Mouse (Mus musculus): Measurements from ENCODE around the gene Myl4.
"Not testable (repeated sequence)": the region's sequence is repeated elsewhere in the genome, so short reads cannot be mapped to it uniquely, and the experiment has no call there.

The Myl4 gene

DNA sequence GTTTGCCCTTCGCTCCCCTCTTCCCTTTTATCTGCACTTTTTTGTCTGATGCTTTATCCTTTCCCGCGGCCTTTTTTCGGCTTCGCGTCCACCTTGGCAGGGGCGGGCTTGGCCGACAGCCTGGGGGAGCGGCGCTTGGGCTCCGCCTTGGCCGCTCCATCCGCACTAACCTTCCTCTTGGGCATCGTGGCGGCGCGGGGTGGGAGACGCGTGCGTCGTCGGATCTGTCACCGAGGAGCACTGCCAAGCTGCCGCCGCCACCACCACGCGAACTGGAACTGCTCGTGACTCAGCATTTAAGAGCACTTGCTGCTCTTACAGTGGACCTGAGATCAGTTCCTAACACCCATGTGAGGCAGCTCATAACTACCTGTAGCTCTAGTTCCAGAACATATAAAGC lies 20.9 kb downstream of the Myl4 start:
- not testable (repeated sequence) for DNase-seq (ENCODE audit: low read depth, low spot score)

DNA sequence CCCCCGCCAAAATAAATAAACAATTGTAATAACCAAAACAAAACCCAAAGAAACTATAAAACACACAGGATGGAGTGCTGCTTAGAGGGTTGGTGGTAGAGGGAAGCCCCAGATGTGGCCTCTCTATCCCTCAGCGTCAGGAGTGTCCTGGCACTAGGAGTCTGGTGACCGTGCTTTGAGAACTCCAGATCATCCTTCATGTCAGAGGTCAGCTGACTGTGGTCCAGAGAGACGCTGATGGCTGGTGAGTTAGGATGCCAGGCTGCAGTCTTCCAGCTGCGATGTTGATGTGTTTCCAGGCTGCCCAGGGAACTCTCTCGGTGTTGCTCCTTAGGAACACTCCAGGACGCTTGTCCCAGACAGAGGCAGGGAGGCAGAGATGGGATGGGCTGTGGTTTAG lies 21.6 kb downstream of the Myl4 start:
- DNase-seq (ENCODE audit: low read depth, low spot score), result no peak

DNA sequence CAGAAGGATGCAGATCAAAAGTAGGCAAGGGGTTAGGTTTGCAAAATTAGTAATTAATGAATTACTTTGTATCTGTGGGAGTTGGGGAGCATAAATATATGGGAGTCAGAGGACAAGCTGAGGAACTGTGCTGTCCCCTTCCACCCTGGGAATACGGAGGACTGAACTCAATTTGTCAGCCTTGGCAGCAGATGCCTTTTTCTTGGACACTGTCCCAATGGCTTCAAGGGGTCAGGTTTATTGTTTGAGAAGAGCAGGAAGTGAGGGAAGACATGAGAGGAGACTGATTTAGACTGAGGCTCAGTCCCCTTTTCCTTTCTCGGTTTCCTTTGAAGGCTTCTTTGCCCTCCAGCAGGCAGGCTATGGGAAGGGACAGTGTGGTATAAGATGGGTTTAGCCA lies 22.1 kb downstream of the Myl4 start:
- DNase-seq (ENCODE audit: low read depth, low spot score), result no peak

DNA sequence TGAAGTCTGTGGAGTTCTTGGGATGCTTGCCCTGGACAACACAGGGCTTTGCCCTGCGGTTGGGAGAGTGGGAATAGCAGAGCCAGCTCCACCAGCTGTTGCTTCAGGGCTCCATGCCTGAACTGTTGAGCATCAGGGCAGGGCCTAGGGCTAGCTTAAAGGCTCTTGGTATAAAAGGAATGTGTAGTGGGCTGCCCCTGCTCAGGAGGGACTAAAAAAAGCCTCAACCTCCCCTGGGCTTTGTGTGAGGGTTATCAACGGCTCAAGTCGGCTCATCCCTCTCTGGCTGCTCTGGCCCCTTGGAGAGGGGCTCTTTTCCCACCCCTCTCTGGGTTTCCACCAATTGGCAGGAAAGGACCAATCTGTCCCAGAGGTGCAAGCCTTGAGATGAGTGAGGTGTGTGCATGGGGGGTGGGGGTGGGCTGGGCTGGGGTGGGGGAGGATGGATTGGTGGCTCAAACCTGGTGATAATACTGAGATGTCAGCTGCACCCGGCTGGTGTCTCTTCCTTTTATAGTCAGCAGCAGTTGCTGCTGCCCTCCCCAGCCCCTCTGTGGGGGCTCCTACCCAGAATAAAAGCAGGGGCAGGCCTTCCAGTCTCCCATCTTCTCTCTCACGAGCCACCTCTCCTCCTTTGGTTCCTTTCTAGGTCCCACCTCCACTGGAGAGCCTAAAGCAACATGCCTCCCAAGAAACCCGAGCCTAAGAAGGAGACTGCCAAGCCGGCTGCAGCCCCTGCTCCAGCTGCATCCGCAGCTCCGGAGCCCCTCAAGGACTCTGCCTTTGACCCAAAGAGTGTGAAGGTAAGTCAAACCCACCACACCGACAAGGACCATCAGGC lies 26.5 kb downstream of the Myl4 start:
- DNase-seq (ENCODE audit: low read depth, low spot score), result no peak

DNA sequence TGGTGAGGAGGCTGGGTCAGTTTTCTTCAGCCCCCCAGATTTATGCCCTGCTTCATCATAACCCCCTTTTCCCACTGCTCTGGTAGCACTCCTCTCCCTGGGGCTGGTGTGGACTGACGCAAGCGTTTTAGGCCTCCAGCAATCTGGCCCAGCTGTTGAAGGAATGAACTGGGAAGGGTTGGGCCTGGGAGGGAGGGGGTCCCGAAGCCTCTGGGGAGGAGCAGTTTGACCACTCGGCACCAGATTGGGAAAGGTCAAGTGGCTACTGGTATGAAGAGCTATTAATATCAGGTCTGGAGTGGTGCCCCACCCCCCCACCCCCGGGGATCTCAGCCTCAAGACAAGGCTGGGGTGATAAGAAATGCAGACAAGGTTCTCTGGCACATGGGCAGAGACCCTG lies 27.6 kb downstream of the Myl4 start:
- DNase-seq (ENCODE audit: low read depth, low spot score), result no peak

DNA sequence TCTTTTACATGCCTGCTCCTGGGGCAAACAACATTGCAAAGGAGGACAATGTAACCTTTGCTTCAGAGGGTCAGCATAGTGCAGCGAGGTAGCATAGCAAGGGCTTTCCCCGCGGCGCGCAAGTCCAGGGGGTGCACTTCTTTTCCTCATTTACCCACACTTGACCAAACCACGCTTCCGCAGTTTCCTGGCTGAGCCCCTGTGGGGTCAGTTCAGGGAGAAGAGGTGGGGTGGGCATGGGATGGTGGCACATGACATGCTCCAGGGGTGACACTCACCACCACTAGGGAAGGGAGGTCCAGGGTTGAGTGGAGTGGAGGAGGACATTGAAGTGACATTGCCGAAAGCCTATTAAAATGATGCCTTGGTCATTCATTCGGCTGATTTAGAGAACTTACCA lies 28.6 kb downstream of the Myl4 start:
- no peak for DNase-seq (ENCODE audit: low read depth, low spot score)

DNA sequence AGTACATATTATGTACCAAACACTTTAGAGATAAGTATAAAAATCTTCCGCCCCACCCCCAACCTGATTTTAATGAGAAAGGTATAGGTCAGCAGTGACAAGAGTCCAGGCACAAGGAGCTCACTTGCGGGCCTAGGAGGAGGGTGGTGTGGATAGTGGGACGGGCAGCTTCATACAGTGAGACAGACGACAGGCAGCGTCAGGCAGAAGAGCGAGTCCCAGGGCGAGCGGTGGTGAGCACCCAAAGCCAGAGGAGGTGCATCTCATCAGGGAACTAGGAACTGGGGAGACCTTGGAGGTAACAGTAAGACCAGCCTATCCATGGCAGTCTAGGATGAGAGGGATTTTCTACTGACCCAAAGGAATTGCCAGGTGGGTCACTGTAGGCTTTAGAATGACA lies 29.1 kb downstream of the Myl4 start:
- no peak for DNase-seq (ENCODE audit: low read depth, low spot score)

DNA sequence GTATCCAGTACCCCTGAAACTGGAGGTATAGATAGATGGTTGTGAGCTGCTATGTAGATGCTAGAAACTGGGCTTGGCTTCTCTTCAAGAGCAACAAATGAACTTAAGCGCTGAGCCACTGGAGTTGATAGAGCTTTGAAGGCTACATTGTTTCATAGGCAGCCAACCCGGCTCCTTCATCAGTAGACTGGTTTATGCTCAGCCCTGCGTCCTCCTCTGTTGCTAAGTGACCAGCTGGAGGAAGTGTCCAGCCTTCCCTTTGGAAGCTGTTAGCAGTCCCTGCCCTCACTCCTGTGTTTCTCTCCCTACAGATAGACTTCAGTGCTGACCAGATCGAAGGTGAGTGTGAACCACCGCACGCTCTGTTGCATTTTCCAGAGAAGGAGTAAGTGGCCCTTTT lies 29.6 kb downstream of the Myl4 start:
- no peak for DNase-seq (ENCODE audit: low read depth, low spot score)

DNA sequence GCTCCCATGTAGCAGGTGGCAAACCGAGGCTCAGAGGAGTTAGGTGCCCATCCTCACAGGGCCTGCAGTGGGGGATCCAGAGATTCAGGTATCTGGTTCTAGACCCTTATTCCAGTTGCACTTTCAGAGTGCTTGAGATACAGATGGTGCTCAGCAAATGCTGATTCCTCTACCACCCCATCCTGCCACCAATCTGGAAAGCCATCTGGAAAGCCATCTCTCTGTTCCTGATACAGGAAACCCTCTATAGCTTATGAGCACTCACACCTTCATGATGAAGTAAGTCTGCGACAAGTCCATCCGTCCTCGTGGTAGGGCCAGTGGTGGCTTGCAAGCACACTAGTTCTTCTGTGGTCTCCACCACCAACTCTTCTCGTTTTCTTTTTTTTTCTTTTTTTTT lies 30.1 kb downstream of the Myl4 start:
- DNase-seq (ENCODE audit: low read depth, low spot score), result no peak

DNA sequence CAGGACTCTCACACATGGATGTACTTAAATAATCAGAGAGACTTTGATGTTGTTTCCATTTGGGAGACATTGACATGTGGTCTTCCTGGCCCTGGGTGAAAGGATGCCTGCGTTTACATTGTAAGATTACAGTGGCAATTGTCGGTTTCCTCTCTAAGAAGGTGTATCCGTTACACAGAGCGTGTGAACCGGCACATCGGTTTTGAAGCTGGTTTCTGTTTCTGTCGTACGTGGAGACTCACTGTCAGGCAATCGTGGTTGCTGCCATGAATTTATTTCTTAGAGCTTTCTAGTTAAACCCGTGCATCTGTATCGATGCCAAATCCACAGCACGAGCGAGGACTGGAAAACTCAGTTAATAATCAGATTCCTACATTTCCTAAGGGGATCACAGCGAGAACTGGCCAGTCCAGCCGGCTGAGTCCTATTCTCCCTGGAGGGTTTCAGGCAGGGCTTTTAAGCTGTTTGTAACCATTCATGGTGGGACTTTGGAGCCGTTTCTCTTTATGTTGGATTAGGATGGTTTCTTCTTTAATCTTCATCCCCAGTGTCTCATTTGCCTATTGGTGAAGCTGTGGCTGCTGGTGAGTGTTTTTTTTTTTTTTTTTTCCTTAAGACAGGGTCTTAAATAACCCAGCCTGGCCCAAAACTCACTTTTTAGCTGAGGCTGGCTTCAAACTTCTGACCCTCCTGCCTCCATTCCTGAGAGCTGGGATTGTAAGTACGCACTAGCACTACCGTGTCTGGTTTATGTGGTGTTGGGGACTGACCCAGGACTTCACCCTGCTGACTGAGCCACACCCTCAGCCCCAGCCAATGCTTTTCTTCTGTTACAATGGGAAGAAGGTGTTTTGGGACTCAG lies 31.2 kb downstream of the Myl4 start:
- peak; percentile 81 for DNase-seq (ENCODE audit: low read depth, low spot score)

DNA sequence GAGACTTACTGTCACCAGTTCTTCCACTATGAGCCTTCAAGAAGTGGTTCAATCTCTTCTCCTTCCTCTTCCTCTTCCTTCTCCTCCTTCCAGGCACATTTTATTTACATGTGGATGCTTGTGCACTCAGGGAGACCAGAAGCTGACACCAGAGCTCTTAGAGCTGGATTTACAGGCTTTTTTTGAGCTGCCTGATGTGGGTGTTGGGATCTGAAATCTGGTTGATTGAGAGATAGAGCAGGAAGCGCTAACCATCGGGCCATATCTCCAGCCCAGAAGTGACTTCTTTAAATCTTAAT lies 31.8 kb downstream of the Myl4 start:
- no peak for DNase-seq (ENCODE audit: low read depth, low spot score)

DNA sequence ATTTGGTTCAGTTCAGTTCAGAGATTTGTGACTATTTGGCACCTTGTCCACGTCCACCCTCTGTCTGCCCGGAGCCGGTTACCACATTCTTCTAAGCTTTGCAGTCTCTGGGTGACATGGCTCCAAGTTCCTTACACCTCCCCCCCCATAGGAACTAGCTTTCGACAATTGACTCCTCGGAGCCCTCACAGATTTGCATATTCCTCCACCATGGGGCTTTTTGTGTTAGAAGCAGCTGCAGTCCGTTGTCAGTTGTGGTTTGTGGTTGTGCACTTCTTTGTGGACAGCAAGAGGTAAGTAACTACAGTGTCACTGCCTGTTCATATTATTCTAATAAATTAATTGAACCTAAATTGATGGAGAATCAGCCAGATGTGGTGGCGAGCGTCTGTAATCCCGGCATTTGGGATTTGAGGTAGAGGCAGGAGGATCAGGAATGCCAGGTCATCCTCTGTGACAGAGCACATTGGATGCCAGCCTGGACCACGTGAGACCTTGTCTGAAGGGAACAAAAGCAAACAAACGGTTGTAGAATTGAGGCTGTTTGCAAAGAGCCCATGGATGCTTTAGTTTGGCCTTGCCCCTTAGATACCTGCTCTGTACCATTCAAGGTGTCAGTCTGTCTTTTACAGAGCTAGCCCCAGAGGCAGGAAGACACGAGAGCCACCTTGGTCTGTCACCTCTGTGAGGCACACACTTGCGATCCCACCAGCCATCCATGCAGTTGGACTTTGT lies 32.3 kb downstream of the Myl4 start:
- peak; percentile 93 for DNase-seq (ENCODE audit: low read depth, low spot score)

DNA sequence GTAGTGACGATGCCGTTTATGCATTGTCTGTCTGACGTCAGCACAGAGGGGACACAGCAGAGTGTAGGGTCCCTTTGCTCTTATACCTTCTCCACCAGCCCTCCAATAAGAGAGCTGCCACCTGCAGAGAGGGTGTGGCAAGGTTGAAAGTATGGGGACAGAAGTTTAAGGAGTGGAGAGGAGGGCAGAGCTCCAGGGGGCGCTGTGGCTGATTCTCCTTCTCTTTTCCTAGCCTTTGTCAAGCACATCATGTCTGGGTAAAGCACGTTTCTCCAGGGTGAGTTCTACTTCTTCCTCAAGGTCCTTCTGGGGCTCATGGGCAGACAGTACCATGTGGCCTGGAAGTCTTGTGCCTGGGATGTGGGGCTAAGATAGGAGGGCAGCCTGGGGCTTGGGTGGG lies 35.0 kb downstream of the Myl4 start:
- DNase-seq (ENCODE audit: low read depth, low spot score), result peak; percentile 42

DNA sequence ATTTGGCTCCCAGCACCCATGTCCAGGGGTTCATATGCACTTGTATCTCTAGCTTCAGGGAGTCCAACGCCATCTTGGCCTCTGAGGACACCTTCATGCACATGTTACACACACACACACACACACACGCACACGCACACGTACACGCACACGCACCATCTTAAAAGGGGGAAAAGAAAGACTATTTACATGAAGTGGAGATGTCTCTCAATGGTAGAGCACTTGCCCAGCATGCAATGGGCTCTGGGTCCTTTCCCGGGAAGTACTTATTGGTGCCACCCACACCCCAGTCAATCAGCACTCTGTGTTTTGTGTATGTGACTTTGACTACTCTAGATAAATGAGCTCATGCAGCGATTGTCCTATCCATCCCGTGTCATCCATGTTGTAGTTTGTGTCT lies 37.4 kb downstream of the Myl4 start:
- DNase-seq (ENCODE audit: low read depth, low spot score), result no peak

DNA sequence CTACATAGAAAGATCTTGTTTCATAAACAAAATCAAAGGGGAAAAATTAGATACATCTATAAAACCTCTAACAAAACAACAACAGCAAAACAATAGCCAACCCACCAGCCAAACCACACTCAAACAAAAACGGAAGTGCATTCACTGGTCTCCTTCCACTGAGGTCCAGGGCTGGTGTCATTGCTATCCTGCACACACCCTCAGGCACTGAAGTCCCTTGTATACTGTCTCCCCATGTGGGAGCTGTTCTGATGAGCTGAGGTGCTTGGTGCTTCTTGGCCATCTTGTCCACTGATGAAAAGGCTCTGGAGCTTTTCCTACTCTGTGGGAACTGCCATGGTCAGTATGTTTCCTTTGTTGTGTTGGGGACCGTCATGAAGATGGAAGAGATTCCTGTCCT lies 38.0 kb downstream of the Myl4 start:
- no peak for DNase-seq (ENCODE audit: low read depth, low spot score)

DNA sequence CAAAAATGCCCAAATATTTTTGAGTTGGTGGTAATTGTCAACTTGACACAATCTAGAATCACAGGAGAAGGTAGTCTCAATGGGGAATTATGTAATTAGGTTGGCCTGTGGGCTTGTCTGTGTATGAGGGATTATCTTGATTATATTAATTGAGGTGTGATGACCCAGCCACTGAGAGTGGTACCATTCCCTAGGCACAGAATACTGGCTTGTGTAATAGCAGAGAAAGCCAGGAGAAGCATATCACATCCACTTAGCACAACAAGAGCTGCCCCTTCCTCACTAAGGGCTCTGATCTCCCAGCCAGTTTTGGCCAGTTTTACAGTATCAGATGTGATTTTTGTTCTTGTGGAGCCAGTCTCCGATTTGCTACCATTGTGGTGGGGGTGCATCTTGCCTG lies 39.1 kb downstream of the Myl4 start:
- DNase-seq (ENCODE audit: low read depth, low spot score), result no peak

DNA sequence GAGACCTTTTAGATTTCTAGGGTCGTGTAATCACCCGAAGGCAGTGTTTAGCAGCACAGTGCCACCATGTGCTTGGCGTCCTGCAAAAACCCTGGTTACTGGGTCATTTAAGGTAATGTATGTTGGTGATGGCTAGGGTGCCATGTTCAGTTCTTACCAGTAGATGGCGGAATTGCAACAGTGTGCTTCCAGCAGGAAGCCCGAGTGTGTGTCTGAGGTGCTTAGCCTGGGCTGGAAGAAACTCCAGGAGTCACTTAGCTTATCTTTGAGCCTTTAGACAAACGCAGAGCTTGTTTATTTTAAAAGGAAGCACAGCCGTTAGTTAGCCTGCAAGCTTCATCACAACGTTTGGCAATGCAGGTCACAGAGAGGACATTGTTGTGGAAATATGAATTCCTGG lies 39.7 kb downstream of the Myl4 start:
- DNase-seq (ENCODE audit: low read depth, low spot score), result peak; percentile 92

DNA sequence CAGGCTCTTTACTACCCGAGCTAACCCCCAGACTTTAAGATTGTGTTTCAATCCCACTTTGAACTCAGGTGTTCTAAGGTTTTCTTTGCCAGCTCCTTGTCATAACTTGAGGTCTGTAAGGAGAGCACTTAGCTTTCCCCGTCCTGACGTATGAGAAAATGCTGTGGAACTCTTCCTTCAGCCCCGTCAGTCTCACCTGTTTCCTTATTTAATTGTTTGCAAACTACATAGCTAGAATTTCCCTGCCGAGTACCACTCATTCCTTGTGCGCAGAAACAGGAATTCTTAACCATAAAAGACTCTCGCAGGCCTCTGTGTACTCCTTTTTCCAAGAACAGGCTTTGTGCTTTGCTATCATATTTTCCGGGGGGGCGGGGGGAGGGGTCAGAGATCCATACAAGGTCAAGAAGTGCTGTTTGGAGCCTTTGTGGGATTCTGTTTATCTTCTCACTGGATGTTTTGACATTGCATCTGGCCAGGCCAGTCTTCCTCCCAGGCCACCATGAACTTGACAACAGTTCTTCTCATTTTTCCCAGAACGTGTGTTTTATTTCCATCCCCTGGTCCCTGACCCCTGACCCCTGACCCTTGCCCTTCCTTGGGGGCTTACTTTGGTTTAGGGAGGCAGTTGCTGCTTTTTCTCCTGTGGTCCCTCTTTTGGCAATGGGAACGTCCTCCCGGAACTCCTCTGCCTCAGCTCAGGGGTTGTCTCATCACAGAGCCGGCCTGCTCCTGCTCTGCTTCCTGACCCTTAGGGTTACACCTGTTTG lies 41.8 kb downstream of the Myl4 start:
- no peak for DNase-seq (ENCODE audit: low read depth, low spot score)

DNA sequence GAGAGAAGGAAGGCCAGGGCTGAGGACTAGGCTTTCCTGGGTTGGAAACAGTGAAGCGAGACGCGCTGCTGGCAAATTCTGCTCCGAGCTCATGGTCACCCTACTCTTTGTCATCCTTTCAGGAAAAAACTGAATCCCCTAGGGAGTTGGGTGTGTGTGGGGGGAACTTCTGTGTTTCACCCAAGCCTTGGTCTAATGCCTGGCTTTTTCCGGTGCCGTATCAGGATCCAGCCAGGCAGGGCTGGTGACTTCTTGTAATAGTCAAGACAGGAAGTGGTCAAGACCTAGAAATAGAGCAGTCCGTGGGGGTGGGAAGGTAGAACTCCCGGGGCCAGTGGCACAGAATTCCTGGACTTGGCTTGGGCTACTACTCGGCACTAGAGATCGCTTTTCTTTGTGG lies 45.9 kb downstream of the Myl4 start:
- DNase-seq (ENCODE audit: low read depth, low spot score), result no peak

DNA sequence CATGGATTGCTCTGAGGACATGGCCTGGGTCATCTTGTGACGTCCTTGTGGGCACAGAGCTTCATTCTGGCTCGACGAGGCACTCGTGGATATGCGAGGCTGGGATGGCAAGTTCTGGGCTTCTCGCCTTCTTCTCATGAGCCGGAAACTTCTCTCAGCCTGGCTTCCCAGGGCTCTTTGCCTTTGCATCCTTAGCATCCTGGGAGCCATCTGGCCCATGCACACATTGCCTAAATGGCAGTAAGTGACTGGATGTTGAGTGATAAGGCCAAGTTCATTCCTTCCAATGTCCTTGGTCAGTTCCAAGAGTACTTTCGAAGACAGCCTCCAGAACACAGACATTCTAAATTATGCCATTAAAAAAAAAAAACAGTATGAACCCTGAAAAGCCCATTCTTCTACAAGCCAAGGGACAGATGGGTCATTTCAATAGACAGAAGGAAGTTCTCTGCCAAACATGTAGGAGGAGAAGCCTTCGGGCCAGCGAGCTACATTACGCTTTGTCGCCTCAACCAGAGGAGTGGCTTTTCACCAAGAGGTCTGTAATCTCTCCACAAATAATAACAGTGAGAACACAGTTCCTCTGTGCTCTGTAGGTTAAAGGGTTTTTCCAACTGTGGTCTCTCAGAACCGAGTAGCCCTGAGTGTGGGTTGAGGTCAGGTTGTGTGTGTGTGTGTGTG lies 48.9 kb downstream of the Myl4 start:
- DNase-seq (ENCODE audit: low read depth, low spot score), result no peak

DNA sequence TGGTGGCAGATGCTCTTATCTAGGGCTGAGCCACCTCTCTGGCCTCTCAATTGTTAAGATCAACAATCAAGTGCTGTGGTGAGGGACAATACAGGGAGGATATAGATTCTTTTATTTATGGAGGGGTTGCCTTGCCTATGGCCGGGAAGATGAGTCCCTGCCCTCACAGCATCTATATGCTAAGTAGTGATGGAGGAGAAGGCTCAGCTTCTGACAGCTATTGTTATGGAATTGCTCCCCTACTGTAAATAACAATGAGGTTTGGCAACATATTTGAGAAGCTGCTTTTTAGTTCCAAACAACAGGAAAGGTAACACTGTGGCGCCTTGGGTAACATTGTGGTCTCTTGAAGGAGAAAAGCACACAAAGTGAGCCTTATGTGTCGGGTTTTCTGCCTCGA lies 50.2 kb downstream of the Myl4 start:
- DNase-seq (ENCODE audit: low read depth, low spot score), result no peak

Measured in A20 (cell line).